Mouse (Mus musculus) monocyte, adult 2 months (primary cell): ENCODE data around the gene Mcm8.

Source experiments
- DNase-seq, 2 experiments: peaks; one replicate each; pipeline ENCODE4 v3.0.0; 2022; ENCODE audit warnings: low spot score in 2 of 2, low read depth in 1 of 2

The Mcm8 gene

DNA sequence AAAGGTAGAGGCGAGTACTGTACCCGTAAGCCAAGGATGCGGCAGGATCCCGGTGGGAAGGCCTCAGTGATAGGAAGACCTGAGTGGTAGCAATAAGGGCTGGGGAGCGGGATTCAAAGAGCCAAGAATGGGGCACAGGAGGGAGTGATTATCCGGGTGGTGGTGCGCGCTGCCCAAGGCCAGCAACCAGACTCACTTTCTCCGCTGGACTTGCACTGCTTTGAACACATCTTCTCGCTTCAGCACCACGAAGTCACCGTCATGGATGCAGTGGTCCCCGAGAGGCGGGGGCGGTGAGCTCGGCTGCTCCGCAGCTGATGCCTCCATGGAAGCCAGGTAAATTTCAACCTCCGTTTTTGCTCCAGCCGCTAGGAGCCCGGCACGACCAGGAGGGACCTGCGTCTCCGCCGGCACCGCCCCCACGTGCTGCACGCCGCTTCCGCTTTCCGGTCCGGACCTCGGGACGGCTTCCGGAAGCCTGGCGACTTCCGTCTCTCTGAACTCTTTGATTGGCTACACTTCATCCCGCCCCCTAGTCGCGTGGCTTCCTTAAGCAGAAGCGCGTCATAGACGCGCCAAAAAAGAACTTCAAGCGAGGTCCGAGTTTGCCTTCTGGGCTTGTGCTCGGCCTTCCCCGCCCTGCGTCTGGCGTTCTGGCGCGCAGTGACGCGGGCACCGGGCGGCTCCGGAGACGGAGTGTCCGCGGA lies at the start of gene Mcm8, which contains the start of gene Trmt6:
TSS of gene Mcm8 (plus strand) at position 534 of the 707 bp plus-strand sequence.
TSS of gene Trmt6 (minus strand) at position 448 of the 707 bp plus-strand sequence.
- peak; percentile 71 to 81 for DNase-seq

- DNase-seq = no peak
Measured at GRCm38 (mm10) chr2:132770822-132771221, 45.1 kb upstream of the Mcm8 start.

GRCm38 (mm10) chr2:132780978-132781377 lies 35.0 kb upstream of the Mcm8 start, which contains the start of gene Chgb:
Gene Chgb (plus strand): TSS chr2:132781278.
- DNase-seq = no peak

GRCm38 (mm10) chr2:132781439-132782068 lies 34.4 kb upstream of the Mcm8 start:
- peak; percentile 6 to 17 for DNase-seq

DNA sequence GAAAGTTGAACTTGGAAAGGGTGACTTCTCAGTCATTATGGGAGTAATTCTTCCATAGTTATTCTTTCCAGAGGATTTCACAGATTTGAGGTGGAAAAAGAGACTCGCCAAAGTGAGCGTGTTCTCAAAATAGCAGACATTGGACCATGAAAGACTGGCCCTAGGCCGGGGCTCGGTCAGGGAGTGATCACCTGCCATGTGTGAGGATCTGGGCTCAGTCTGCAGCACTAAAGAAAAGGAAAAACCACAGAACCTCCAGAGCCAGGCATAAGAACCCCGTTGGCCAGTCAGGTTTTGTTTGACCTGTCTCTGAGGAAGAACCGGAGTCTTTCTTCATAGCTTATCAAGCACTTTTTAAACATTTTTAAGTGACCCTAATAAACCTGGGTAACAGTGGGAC lies 31.9 kb upstream of the Mcm8 start:
- DNase-seq = no peak

DNA sequence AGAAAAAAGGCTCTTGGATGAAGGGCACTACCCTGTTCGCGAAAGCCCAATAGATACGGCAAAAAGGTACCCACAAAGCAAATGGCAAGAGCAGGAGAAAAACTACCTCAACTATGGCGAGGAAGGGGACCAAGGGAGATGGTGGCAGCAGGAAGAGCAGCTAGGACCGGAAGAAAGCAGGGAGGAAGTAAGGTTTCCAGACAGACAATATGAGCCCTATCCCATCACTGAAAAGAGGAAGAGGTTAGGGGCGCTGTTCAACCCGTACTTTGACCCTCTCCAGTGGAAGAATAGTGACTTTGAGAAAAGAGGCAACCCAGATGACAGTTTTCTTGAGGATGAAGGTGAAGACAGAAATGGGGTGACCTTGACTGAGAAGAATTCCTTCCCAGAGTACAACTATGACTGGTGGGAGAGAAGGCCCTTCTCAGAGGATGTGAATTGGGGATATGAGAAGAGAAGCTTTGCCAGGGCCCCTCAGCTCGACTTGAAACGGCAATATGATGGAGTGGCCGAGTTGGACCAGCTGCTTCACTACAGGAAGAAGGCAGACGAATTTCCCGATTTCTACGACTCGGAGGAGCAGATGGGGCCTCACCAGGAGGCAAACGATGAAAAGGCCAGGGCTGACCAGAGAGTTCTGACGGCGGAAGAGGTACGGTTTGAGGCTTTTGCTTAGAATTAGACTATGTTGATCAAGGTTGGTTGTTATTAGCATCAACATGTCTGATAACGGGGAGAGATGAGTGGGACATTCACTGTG lies 22.3 kb upstream of the Mcm8 start:
- no peak for DNase-seq

DNA sequence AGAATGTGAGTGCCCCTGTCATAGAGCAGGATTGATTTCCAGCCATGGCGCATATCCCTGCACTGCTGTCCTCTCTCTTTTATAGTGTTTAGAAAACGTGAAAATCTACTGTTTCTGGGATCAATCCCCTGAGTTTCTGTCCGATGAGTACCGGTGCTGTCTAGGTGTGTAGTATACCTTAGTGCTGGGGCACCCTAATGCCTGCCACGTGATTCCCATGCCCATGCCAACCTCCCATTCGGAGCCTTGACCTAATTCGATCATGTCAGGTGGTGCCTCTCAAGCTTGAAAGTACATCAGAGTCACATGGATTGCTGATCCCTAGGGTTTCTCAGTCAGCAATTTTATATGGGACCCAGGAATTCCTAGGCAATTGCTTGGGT lies 21.7 kb upstream of the Mcm8 start:
- no peak for DNase-seq

GRCm38 (mm10) chr2:132802976-132803375 lies 13.0 kb upstream of the Mcm8 start:
- no peak for DNase-seq

DNA sequence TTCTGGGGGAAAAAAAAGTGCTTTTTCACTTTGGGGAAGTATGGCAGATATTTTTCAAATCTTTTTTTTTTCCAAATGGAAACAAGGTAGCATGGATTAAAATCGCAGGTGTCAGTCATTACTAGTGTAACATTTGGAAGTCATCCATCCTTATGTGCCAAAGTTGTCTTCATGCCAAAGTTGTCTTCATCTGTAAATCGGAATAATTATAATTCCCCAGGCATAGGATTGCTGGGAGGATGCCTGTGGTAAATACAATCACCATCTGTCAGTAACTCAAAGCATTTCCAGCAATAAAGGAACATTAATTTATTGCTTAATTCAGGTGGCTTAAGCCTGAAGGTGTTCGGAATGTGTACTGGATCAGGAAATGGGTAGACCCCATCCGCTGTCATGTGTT lies 25.1 kb downstream of the Mcm8 start:
- no peak for DNase-seq

DNA sequence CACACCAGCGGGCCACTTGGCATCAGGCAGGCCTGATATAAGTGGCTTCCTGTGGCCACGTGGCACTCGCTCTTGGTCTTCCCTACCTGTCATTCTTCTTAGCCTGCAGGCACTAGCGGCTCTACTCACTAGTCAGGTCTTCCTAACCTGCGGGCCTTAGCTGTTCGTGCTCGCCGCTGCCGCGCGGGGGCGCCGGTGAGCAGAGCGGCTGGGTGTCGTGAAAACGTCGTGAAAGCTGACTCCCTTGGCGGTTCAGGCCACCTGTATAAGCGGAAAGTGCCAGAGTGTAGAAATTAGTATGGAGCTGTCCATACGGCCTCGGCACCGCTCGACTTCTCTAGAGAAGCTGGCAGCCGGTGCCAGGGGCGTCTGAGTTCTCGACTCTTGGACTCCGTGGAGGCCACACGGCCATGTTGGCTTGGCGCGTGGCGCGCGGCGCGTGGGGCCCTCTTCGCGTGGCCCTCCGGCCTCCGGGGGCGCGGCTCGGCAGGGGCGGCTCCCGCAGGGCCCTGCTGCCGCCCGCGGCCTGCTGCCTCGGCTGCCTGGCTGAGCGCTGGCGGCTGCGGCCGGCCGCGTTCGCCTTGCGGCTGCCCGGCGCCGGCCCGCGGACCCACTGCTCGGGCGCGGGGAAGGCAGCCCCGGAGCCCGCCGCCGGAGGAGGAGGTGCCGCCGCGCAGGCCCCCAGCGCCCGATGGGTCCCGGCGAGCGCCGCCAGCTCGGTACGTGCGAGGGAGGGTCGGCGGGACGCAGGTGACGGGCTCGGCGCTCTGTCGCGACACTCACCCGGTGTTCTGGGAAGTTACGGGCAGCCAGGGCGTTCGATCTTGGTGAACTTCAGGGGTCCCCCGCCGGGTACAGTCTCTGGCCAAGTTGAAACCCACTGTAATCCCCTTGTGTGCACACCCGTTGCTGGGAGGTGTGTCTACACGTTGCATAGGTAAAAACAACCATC lies 30.7 kb downstream of the Mcm8 start, which contains the start of gene Crls1:
TSS of gene Crls1 (plus strand) at position 260 of the 952 bp plus-strand sequence.
- DNase-seq = peak; percentile 87 to 96

GRCm38 (mm10) chr2:132847581-132847980 lies 31.6 kb downstream of the Mcm8 start:
- DNase-seq = no peak

DNA sequence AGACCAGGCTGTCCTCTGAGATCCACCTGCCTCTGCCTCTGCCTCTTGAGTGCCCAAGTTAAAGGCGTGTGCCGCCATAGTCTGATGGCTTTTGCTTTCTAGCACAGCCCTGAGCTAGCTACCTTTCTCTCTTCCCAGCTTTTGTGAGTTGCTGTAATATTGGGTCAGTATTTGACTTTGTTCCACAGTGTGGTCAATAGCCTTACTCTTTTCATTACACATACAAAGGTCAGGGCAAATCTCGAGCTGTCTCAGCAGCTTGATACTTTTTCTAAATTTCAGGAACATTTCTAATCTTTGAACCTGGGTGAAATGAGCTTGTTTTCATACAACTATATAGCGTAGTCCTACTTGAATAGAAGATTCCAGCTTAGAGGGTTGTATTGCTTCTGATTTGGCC lies 32.4 kb downstream of the Mcm8 start:
- no peak for DNase-seq

DNA sequence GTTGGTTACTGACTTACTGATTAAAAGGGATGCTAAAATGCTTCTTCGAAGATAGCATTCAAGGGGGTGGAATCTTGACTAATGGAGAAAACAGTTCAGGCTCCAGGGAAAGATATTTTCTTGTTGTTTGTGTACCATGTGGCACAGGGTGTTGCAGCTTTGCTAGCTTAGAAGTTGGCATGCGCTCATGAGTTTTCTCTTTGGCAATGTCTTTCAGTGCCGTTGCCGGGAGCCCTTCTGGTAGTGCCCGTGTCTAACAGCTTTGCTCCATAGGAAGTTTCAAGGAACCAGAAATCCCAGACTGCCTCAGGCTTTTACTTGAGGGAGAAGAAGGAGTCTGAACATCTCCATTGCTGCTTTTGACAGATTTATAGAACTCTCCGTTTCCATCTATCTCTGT lies 33.2 kb downstream of the Mcm8 start:
- DNase-seq = no peak

GRCm38 (mm10) chr2:132853051-132853450 lies 37.1 kb downstream of the Mcm8 start:
- no peak for DNase-seq

DNA sequence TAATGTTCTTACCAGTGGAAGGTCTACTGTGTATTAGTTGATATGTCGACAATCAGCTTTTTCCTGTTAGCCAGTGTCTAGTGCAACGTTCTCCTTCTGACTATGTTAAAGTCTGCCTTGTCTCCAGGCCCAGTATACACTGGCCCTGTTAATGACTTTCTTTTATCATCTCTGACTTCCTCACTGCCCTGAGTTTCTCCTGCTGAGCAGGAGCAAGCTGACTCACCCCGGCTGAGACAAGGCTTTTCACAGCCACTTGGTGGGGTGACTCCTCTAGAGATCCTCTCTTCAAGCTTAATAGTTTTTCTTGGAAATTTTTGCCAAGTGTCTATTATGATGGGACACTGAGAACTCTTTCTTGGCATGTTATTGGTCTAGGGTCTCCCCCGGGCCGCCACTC lies 40.4 kb downstream of the Mcm8 start:
- no peak for DNase-seq

GRCm38 (mm10) chr2:132860435-132860834 lies 44.5 kb downstream of the Mcm8 start:
- no peak for DNase-seq

DNA sequence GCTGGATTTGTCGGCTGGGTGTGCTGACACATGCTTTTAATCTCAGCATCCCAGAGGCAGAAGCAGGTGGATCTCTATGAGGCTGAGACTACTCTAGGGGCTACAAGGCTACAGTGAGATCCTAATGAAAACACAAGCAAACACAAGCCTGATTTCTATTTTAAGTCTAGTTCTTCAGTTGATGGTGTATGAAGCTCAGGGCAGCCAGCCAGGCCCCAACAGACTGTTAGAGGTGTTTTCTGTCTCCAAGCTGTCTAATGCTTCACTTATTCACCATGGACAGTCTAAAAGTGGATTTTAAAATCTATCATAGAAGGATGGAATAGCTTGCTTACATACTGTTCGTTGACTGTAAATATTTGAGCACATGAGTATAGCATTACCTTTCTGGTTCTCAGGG lies 45.5 kb downstream of the Mcm8 start:
- no peak for DNase-seq

- no peak for DNase-seq
Measured at GRCm38 (mm10) chr2:132863325-132863724, 47.4 kb downstream of the Mcm8 start.

DNA sequence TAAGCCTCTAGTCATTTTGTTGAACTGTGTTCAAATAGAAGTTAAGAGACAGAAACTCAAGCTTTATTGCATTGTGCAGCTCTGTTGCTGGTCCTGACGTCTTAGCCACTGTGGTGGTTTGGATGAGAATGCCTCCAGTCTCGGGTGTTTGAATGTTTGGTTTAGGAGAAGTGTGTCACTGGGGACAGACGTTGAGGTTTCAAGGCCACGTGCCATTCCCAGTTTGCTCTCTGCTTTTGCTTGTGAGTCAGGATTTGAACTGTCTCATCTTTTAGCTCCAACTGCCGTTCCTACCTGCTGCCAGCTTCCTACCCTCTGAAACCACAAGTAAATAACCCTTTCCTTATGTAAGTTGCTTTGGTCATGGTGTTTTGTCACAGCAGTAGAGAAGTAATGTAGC lies 51.6 kb downstream of the Mcm8 start:
- DNase-seq = no peak

DNA sequence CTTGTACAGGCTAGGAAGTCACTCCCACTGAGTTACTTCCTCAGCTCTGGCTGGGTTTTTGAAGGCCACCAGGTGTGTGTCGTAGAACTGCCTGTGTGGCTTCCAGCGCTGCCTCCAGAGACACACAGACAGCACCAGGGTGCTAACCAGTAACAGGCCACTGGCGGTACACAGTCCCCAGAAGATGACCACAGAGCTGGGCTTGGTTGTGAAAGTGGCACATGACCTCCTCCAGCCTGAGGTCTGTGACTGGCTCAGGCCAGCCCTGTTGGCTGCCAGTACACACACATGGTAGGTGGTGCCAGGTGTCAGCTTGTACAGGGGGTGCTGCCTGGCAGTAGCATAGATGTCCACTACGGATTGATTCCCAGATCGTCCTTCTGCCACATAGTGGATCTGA lies 53.7 kb downstream of the Mcm8 start:
- DNase-seq = no peak

- no peak for DNase-seq
Measured at GRCm38 (mm10) chr2:132870286-132870685, 54.3 kb downstream of the Mcm8 start.
